Mouse (Mus musculus) forebrain, embryonic 11.5 days (tissue): ENCODE data around the gene Mcat. TPM values are rescaled to one million over a fixed set of nuclear protein-coding genes. Genes with fewer than 3 reads are reported as not detected.

ENCODE experiments used
- ATAC-seq: fragments of 200-750 bp; cut with Nextera tagmentation; replicated peaks from 2 replicates; pipeline ENCODE4 v1.8.0; 2017; ENCODE audit warnings: moderate TSS enrichment; ENCODE audit not compliant: low FRiP score
- DNase-seq: peaks from one replicate; pipeline ENCODE4 v3.0.0-alpha.2; 2017; ENCODE audit warnings: low spot score
- H3K27ac ChIP-seq: fragments of 300-500 bp; sonication (generic); 2 replicates; pipeline ENCODE4 v1.5.1; 2014; ENCODE audit warnings: low read depth, low read length
- H3K27me3 ChIP-seq: fragments of 300-500 bp; sonication (generic); 2 replicates; pipeline ENCODE4 v1.6.1; 2014; ENCODE audit warnings: mild to moderate bottlenecking, low read length, mixed read lengths; ENCODE audit not compliant: control insufficient read depth, insufficient read depth
- H3K36me3 ChIP-seq: fragments of 300-500 bp; sonication (generic); 2 replicates; pipeline ENCODE4 v1.6.1; 2014; ENCODE audit warnings: mild to moderate bottlenecking, low read length, moderate library complexity, mixed read lengths; ENCODE audit not compliant: control insufficient read depth, insufficient read depth
- H3K4me1 ChIP-seq: fragments of 300-500 bp; sonication (generic); replicated peaks from 2 replicates; pipeline ENCODE4 v1.6.1; 2014; ENCODE audit warnings: low read length, mixed read lengths; ENCODE audit not compliant: control insufficient read depth, insufficient read depth
- H3K4me2 ChIP-seq: fragments of 300-500 bp; sonication (generic); 2 replicates; pipeline ENCODE4 v1.6.1; 2014; ENCODE audit warnings: low read depth, mild to moderate bottlenecking, low read length, moderate library complexity, mixed read lengths; ENCODE audit not compliant: severe bottlenecking
- H3K4me3 ChIP-seq: fragments of 300-500 bp; sonication (generic); 2 replicates; pipeline ENCODE4 v1.5.1; 2014; ENCODE audit warnings: low read depth, low read length
- H3K9ac ChIP-seq: fragments of 300-500 bp; sonication (generic); 2 replicates; pipeline ENCODE4 v1.6.1; 2014; ENCODE audit warnings: low read length
- H3K9me3 ChIP-seq: fragments of 300-500 bp; sonication (generic); 2 replicates; pipeline ENCODE4 v1.6.1; 2016; ENCODE audit warnings: low read length, mixed read lengths; ENCODE audit not compliant: control insufficient read depth
- WGBS: fragments of 180-500 bp; shearing (Covaris S2); extraction: QIAGEN DNeasy Blood & Tissue Kit; methylation state at CpG from one replicate; pipeline ENCODE4 v1.1.7; 2014; 5-methylcytosine and 5-hydroxymethylcytosine counted together
- polyA plus RNA-seq: library from polyadenylated mRNA; unstranded; fragments of >200 nt; fragmentation: Nextera tagmentation; extraction: Ambion mirVana; gene quantifications from 2 replicates; pipeline ENCODE4 v1.2.1, GENCODE M21; 2014

Mcat gene
- polyA plus RNA-seq, 1 experiment from 2014 or later = 45.7 TPM

DNA sequence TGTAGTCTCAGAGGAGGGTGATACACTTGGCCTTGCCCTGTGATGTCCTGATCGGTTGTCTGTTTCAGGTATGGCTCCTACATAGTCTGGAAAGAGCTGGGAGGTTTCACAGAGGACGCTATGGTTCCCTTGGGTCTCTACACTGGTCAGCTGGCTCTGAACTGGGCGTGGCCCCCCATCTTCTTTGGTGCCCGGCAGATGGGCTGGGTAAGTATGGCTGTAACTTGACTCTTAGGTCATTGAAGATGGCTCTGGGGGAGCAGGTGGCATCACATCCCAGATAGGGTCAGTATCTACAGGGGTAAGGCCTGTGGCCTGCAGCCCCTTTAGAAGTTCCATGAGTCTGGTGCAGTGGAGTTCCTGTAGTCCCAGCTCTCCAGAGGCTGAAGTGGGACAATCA, 8.5 kb upstream of the Mcat start:
- Histone ChIP-seq H3K9ac (no peak overlapping the region), H3K36me3 (peaks cover 5% of the 10 kb centered on the region; the same call in 1 of the 2 replicates), H3K4me1 (no peaks in the 10 kb centered on the region), H3K27ac (no peak overlapping the region), H3K27me3 (no peaks in the 10 kb centered on the region), H3K4me3 (no peak overlapping the region), H3K4me2 (no peak overlapping the region), H3K9me3 (no peaks in the 10 kb centered on the region)
- 92% methylated on average over 4 of the region's 4 CpGs for WGBS
- DNase-seq = no peak
- no peak for ATAC-seq

DNA sequence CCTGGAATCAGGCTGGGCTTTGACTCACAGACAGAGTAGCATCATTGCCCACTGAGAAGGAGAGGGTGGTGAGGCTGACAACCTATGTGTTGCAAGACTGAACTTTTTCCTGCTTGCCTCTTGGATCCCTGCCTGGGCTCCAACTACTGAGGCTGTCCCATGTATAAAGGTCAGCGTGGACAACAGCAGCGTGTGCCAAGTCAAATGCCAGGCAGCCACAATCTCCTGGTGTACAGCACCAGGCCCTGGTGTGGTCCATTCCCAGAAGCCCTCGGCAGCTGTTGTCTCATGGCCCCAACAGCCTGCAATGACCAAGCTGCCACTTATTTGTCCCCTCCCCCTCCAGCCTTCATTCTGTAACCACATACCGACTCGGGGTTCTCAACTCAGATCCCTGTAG, 8.0 kb upstream of the Mcat start:
- DNase-seq = no peak
- Histone ChIP-seq H3K4me1 (no peaks in the 10 kb centered on the region), H3K27me3 (no peaks in the 10 kb centered on the region), H3K4me2 (no peak overlapping the region), H3K9ac (no peak overlapping the region), H3K9me3 (no peaks in the 10 kb centered on the region), H3K4me3 (no peak overlapping the region), H3K27ac (no peak overlapping the region), H3K36me3 (peaks cover 3% of the 10 kb centered on the region; the same call in 1 of the 2 replicates)
- ATAC-seq = no peak
- 86% methylated on average over 5 of the region's 5 CpGs for WGBS

- 70% methylated on average over 2 of the region's 2 CpGs for WGBS
- ATAC-seq = no peak
- H3K36me3 ChIP-seq = peaks cover 3% of the 10 kb centered on the region; the same call in 1 of the 2 replicates
These were observed 7.1 kb upstream of the Mcat start for GRCm38 (mm10) chr15:83570641-83571040.

DNA sequence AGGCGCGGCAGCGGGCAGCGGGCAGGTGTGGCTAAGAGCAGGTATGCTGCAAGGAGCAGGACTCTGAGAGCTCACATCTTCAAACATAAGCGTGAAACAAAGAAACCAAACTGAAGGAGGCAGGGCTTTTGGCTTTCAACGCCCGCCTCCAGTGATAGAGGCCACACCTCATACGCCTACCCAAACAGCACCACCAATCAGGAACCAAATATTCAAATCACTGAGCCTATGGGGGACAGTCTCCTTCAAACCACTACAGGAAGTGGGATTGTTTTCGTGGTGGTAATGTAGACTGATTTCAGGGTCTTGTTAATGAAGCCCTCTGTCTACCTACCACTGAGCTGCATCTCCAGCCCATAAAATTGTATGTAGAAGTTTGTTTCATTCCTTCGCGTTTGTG, 6.1 kb upstream of the Mcat start:
- H3K9me3 ChIP-seq = no peaks in the 10 kb centered on the region
- H3K36me3 ChIP-seq = peaks cover under 1% of the 10 kb centered on the region; the same call in 1 of the 2 replicates
- ATAC-seq (no peak), DNase-seq (no peak)
- H3K9ac ChIP-seq = no peak overlapping the region
- no peak overlapping the region for H3K4me2 ChIP-seq
- H3K27ac ChIP-seq = no peak overlapping the region
- H3K4me1 ChIP-seq = no peaks in the 10 kb centered on the region
- 60% methylated on average over 11 of the region's 11 CpGs for WGBS
- H3K4me3 ChIP-seq = no peak overlapping the region
- H3K27me3 ChIP-seq = no peaks in the 10 kb centered on the region

More at GRCm38 (mm10) chr15:83570641-83571040, 7.1 kb upstream of the Mcat start:
- no peak overlapping the region for H3K27ac ChIP-seq
- no peaks in the 10 kb centered on the region for H3K4me1 ChIP-seq
- H3K4me3 ChIP-seq = no peak overlapping the region
- no peak overlapping the region for H3K4me2 ChIP-seq
- no peaks in the 10 kb centered on the region for H3K27me3 ChIP-seq
- no peak for DNase-seq
- no peaks in the 10 kb centered on the region for H3K9me3 ChIP-seq
- no peak overlapping the region for H3K9ac ChIP-seq

- WGBS = 95% methylated on average over 5 of the region's 5 CpGs
- ATAC-seq (no peak), DNase-seq (no peak)
- no peaks in the 10 kb centered on the region for H3K36me3 ChIP-seq
- no peaks in the 10 kb centered on the region for H3K27me3 ChIP-seq
- H3K4me2 ChIP-seq = no peak overlapping the region
- H3K9me3 ChIP-seq = no peaks in the 10 kb centered on the region
- H3K9ac ChIP-seq = no peak overlapping the region
- H3K4me3 ChIP-seq = no peak overlapping the region
- H3K4me1 ChIP-seq = peaks cover 4% of the 10 kb centered on the region; the same call in 1 of the 2 replicates
- H3K27ac ChIP-seq = no peak overlapping the region
These were observed 5.0 kb upstream of the Mcat start for GRCm38 (mm10) chr15:83568544-83568943.

DNA sequence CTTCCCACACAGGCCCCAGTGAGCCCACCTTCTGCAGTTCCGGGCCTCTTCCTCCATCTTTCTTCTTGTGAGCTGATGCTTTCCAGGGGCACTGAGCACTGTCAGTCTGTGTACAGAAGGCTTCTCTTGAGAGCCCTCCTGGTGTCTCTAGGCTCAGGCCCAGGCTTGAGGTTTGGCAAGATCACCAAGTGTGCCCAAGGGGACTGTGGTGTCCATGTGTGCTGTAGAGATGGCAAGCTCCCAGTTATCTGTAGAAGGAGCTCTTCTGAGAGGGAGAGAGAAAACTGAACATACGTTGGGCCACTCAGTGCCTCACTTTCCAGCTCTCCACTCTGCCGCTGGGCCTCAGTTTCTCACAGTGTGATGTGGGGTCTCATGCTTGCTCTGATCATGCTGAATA, 4.1 kb upstream of the Mcat start:
- Histone ChIP-seq H3K9ac (no peak overlapping the region), H3K27me3 (no peaks in the 10 kb centered on the region), H3K4me2 (no peak overlapping the region), H3K4me1 (peaks cover 4% of the 10 kb centered on the region; the same call in 1 of the 2 replicates), H3K27ac (no peak overlapping the region), H3K36me3 (no peaks in the 10 kb centered on the region), H3K9me3 (no peaks in the 10 kb centered on the region), H3K4me3 (no peak overlapping the region)
- DNase-seq = no peak
- whole genome bisulfite sequencing = 91% methylated on average over 3 of the region's 3 CpGs
- no peak for ATAC-seq

GRCm38 (mm10) chr15:83566006-83566405, 2.4 kb upstream of the Mcat start:
- no peaks in the 10 kb centered on the region for H3K9me3 ChIP-seq
- no peak overlapping the region for H3K4me3 ChIP-seq
- no peak for ATAC-seq
- no peaks in the 10 kb centered on the region for H3K36me3 ChIP-seq
- H3K9ac ChIP-seq = no peak overlapping the region
- no peak for DNase-seq
- no peaks in the 10 kb centered on the region for H3K27me3 ChIP-seq
- H3K27ac ChIP-seq = no peak overlapping the region
- H3K4me1 ChIP-seq = peaks cover 4% of the 10 kb centered on the region; the same call in 1 of the 2 replicates
- no peak overlapping the region for H3K4me2 ChIP-seq
- WGBS = 81% methylated on average over 5 of the region's 5 CpGs

- Histone ChIP-seq H3K9me3 (no peaks in the 10 kb centered on the region), H3K27me3 (no peaks in the 10 kb centered on the region), H3K9ac (no peak overlapping the region), H3K4me2 (no peak overlapping the region), H3K27ac (no peak overlapping the region), H3K4me3 (no peak overlapping the region), H3K4me1 (peaks cover 4% of the 10 kb centered on the region; the same call in 1 of the 2 replicates), H3K36me3 (no peaks in the 10 kb centered on the region)
- 87% methylated on average over 3 of the region's 3 CpGs for WGBS
- ATAC-seq = no peak
- DNase-seq = no peak
These were observed 1.8 kb upstream of the Mcat start for GRCm38 (mm10) chr15:83565434-83565833.

DNA sequence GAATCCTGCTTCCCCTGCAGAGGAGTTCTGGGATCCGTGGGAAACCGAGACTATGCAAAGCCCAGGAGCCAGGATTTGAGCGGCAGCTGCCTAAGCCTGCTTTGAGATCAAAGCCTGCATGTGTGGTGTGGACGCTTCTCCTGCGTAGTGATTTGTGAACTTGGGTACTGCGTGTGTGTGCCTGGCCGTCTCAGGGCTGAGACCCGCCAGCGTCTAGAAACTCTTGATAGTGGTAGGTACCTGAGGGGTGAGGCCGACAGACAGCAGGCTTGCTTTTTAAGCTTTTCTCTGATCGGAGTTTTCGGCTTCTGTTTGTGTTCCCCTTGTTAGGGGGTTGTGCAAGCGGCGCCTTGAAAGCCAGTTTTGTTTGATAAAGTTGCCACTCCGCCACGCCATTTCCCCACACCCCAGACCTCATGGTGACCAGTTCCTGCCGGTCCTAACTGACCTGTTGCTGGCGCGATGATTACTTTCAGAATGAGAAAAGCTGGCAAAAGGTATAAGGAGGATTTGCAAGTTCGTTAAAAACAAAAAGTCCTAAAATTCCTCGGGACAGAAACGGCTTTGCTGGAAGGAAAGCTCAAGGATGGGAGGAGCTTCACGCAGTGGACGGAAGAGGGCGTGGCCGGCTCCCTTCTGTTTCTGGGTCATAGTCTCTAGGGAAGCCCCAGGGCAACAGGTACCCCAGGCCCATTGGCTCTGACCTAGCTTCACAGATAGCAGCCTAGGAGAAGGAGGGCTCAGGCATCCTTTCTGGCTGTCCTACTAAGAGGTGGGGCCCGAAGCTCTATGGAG, 467 bp upstream of the Mcat start:
- Histone ChIP-seq H3K27me3 (no peaks in the 10 kb centered on the region), H3K27ac (no peak overlapping the region), H3K36me3 (no peaks in the 10 kb centered on the region), H3K4me3 (peak overlapping the region; percentile 40), H3K9ac (peak overlapping the region; percentile 63), H3K9me3 (no peaks in the 10 kb centered on the region), H3K4me1 (peaks cover 4% of the 10 kb centered on the region; the same call in 1 of the 2 replicates), H3K4me2 (peak overlapping the region; percentile 87)
- DNase-seq = peak; percentile 64
- peak; percentile 58; the same call in 1 of the 2 replicates for ATAC-seq
- WGBS = 3% methylated on average over 27 of the region's 27 CpGs
